Mouse (Mus musculus): Measurements from ENCODE around the gene Arvcf.

Gene Arvcf

GRCm38 (mm10) chr16:18347931-18348600 is at the start of gene Arvcf, which contains the start of gene Tango2:
Gene Arvcf (plus strand): TSS chr16:18348182.
Gene Tango2 (minus strand): TSS chr16:18348103.
- no peak for DNase-seq (ENCODE audit: low spot score)

GRCm38 (mm10) chr16:18308159-18308558 is 39.8 kb upstream of the Arvcf start:
- no peak for DNase-seq (ENCODE audit: low spot score)

GRCm38 (mm10) chr16:18318992-18319391 is 29.0 kb upstream of the Arvcf start:
- DNase-seq (ENCODE audit: low spot score), result no peak

GRCm38 (mm10) chr16:18321443-18321842 is 26.5 kb upstream of the Arvcf start:
- DNase-seq (ENCODE audit: low spot score), result no peak

- DNase-seq (ENCODE audit: low spot score), result no peak
Measured at GRCm38 (mm10) chr16:18323460-18323859, 24.5 kb upstream of the Arvcf start.

GRCm38 (mm10) chr16:18324031-18324430 is 24.0 kb upstream of the Arvcf start:
- DNase-seq (ENCODE audit: low spot score), result no peak

- no peak for DNase-seq (ENCODE audit: low spot score)
Measured at GRCm38 (mm10) chr16:18325741-18326140, 22.2 kb upstream of the Arvcf start.

GRCm38 (mm10) chr16:18327936-18328335 is 20.0 kb upstream of the Arvcf start:
- DNase-seq (ENCODE audit: low spot score), result no peak

GRCm38 (mm10) chr16:18328524-18328923 is 19.5 kb upstream of the Arvcf start:
- DNase-seq (ENCODE audit: low spot score), result no peak

- no peak for DNase-seq (ENCODE audit: low spot score)
Measured at GRCm38 (mm10) chr16:18333976-18334375, 14.0 kb upstream of the Arvcf start.

- no peak for DNase-seq (ENCODE audit: low spot score)
Measured at GRCm38 (mm10) chr16:18335981-18336380, 12.0 kb upstream of the Arvcf start.

GRCm38 (mm10) chr16:18337261-18337660 is 10.7 kb upstream of the Arvcf start:
- no peak for DNase-seq (ENCODE audit: low spot score)

GRCm38 (mm10) chr16:18339866-18340265 is 8.1 kb upstream of the Arvcf start:
- DNase-seq (ENCODE audit: low spot score), result no peak

GRCm38 (mm10) chr16:18341605-18342004 is 6.4 kb upstream of the Arvcf start:
- no peak for DNase-seq (ENCODE audit: low spot score)

GRCm38 (mm10) chr16:18342076-18342475 is 5.9 kb upstream of the Arvcf start:
- DNase-seq (ENCODE audit: low spot score), result peak; percentile 70

- DNase-seq (ENCODE audit: low spot score), result peak; percentile 45
Measured at GRCm38 (mm10) chr16:18342650-18343570, 5.1 kb upstream of the Arvcf start.

- peak; percentile 97 for DNase-seq (ENCODE audit: low spot score)
Measured at GRCm38 (mm10) chr16:18343778-18344177, 4.2 kb upstream of the Arvcf start.

GRCm38 (mm10) chr16:18345243-18345642 is 2.7 kb upstream of the Arvcf start:
- peak; percentile 79 for DNase-seq (ENCODE audit: low spot score)

GRCm38 (mm10) chr16:18348601-18349175 is 706 bp downstream of the Arvcf start:
- DNase-seq (ENCODE audit: low spot score), result no peak

- DNase-seq (ENCODE audit: low spot score), result no peak
Measured at GRCm38 (mm10) chr16:18349761-18350325, 1.9 kb downstream of the Arvcf start.

- DNase-seq (ENCODE audit: low spot score), result no peak
Measured at GRCm38 (mm10) chr16:18351313-18352055, 3.5 kb downstream of the Arvcf start.

- peak; percentile 70 for DNase-seq (ENCODE audit: low spot score)
Measured at GRCm38 (mm10) chr16:18353106-18353505, 5.1 kb downstream of the Arvcf start.
